Mouse (Mus musculus): Measurements from ENCODE around the gene Khdc1b. TPM values are rescaled to one million over a fixed set of nuclear protein-coding genes. Genes with fewer than 3 reads are reported as not detected.
A peak's percentile ranks its signal among the peaks of the same experiment; 100 is the strongest.
"Not testable (repeated sequence)": the region's sequence is repeated elsewhere in the genome, so short reads cannot be mapped to it uniquely, and the experiment has no call there.

Gene Khdc1b
- total RNA-seq (2014; rRNA removed) (not detected in 2 replicates), polyA plus RNA-seq (2012; rRNA removed) (not detected in 2 replicates)

DNA sequence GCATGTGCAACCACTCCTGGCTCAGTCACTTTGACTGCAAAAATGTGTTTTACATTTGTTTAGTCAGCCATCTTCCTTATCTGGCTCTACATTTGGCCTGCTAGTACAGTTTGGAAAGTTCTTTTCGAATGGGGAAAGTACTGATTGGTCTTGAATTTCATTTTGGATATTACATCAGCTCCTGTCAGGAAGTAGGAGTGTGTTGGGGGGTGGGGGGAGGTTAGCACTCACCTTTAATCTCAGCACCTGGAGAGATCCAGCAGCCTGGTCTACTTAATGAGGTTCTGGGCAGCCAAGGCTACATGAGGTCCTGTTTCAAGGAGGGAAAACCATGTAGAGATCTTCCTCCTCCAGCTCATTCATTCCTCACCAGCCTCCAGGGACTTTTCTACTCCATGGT, at the start of gene Khdc1b:
Gene Khdc1b (plus strand): TSS at position 301 of the 400 bp plus-strand sequence.
- TF ChIP-seq CTCF (IDR thresholded peaks at IDR 0.05; ENCODE audit: low read depth, low read length) (no peak), POLR2A (IDR thresholded peaks at IDR 0.05; ENCODE audit: extremely low read depth, insufficient read depth, low read length) (no peak)
- Histone ChIP-seq H3K4me3 (ENCODE audit: insufficient read depth, low read depth, low read length) (no peak within 1 kb of the TSS), H3K27me3 (ENCODE audit: control insufficient read depth, insufficient read depth, low read length) (no peaks in the 10 kb centered on the region), H3K27ac (replicated peaks; ENCODE audit: insufficient read depth, low read depth, low read length) (no peak within 1 kb of the TSS), H3K79me2 (ENCODE audit: control insufficient read depth, insufficient read depth, low read length) (no peaks in the 10 kb centered on the region), H3K36me3 (ENCODE audit: control insufficient read depth, insufficient read depth, low read length) (no peaks in the 10 kb centered on the region), H3K9ac (ENCODE audit: low read depth, low read length) (no peak within 1 kb of the TSS), H3K4me1 (ENCODE audit: control insufficient read depth, insufficient read depth, low read length) (no peaks in the 10 kb centered on the region)
- DNase-seq (ENCODE audit: extremely low read depth, low read depth, low spot score) = no peak
- WGBS = 79% methylated on average over 1 of the region's 1 CpGs

GRCm38 (mm10) chr1:21335836-21336235, 47.5 kb upstream of the Khdc1b start:
- Histone ChIP-seq H3K27ac (replicated peaks; ENCODE audit: insufficient read depth, low read depth, low read length) (no peak overlapping the region), H3K27me3 (ENCODE audit: control insufficient read depth, insufficient read depth, low read length) (no peaks in the 10 kb centered on the region), H3K36me3 (ENCODE audit: control insufficient read depth, insufficient read depth, low read length) (no peaks in the 10 kb centered on the region), H3K4me1 (ENCODE audit: control insufficient read depth, insufficient read depth, low read length) (no peaks in the 10 kb centered on the region), H3K4me3 (ENCODE audit: insufficient read depth, low read depth, low read length) (no peak overlapping the region), H3K79me2 (ENCODE audit: control insufficient read depth, insufficient read depth, low read length) (no peaks in the 10 kb centered on the region), H3K9ac (ENCODE audit: low read depth, low read length) (no peak overlapping the region)
- no peak for DNase-seq (ENCODE audit: extremely low read depth, low read depth, low spot score)
- TF ChIP-seq CTCF (IDR thresholded peaks at IDR 0.05; ENCODE audit: low read depth, low read length) (no peak), POLR2A (IDR thresholded peaks at IDR 0.05; ENCODE audit: extremely low read depth, insufficient read depth, low read length) (no peak)

DNA sequence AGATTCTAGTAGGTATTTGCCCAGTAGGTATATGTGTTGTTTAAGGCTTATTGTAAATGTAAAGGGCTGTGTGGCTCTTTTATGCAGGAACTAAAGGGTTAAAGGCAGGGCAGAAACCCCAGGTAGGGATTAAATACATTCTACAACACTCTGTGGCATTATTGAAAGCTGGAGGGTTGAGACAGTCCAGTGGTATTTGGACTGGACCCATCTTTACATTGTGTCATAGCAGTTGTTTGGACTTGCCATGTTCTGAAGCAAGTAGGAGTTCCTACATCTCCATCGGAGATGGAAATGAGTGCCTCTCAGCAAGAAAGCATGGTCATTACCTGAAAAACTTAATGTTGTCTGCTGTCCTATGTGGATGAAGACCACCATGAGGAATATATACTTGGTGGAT, 42.6 kb upstream of the Khdc1b start:
- Histone ChIP-seq H3K4me1 (ENCODE audit: control insufficient read depth, insufficient read depth, low read length) (no peaks in the 10 kb centered on the region), H3K36me3 (ENCODE audit: control insufficient read depth, insufficient read depth, low read length) (no peaks in the 10 kb centered on the region), H3K9ac (ENCODE audit: low read depth, low read length) (no peak overlapping the region), H3K27me3 (ENCODE audit: control insufficient read depth, insufficient read depth, low read length) (no peaks in the 10 kb centered on the region), H3K79me2 (ENCODE audit: control insufficient read depth, insufficient read depth, low read length) (no peaks in the 10 kb centered on the region), H3K4me3 (ENCODE audit: insufficient read depth, low read depth, low read length) (no peak overlapping the region), H3K27ac (replicated peaks; ENCODE audit: insufficient read depth, low read depth, low read length) (no peak overlapping the region)
- TF ChIP-seq CTCF (IDR thresholded peaks at IDR 0.05; ENCODE audit: low read depth, low read length) (no peak), POLR2A (IDR thresholded peaks at IDR 0.05; ENCODE audit: extremely low read depth, insufficient read depth, low read length) (no peak)
- DNase-seq (ENCODE audit: extremely low read depth, low read depth, low spot score) = no peak
- 91% methylated on average over 1 of the region's 1 CpGs for WGBS

GRCm38 (mm10) chr1:21344253-21344652, 39.1 kb upstream of the Khdc1b start:
- H3K27ac ChIP-seq (replicated peaks; ENCODE audit: insufficient read depth, low read depth, low read length) = no peak overlapping the region
- H3K4me3 ChIP-seq (ENCODE audit: insufficient read depth, low read depth, low read length) = no peak overlapping the region
- no peaks in the 10 kb centered on the region for H3K79me2 ChIP-seq (ENCODE audit: control insufficient read depth, insufficient read depth, low read length)
- TF ChIP-seq CTCF (IDR thresholded peaks at IDR 0.05; ENCODE audit: low read depth, low read length) (peak; percentile 40; the same call in 1 of the 2 replicates), POLR2A (IDR thresholded peaks at IDR 0.05; ENCODE audit: extremely low read depth, insufficient read depth, low read length) (no peak)
- H3K27me3 ChIP-seq (ENCODE audit: control insufficient read depth, insufficient read depth, low read length) = no peaks in the 10 kb centered on the region
- no peaks in the 10 kb centered on the region for H3K36me3 ChIP-seq (ENCODE audit: control insufficient read depth, insufficient read depth, low read length)
- no peak overlapping the region for H3K9ac ChIP-seq (ENCODE audit: low read depth, low read length)
- DNase-seq (ENCODE audit: extremely low read depth, low read depth, low spot score) = peak; percentile 62
- WGBS = 59% methylated on average over 4 of the region's 4 CpGs
- no peaks in the 10 kb centered on the region for H3K4me1 ChIP-seq (ENCODE audit: control insufficient read depth, insufficient read depth, low read length)

GRCm38 (mm10) chr1:21344752-21345151, 38.6 kb upstream of the Khdc1b start:
- 75% methylated on average over 7 of the region's 7 CpGs for WGBS
- not testable (repeated sequence) for DNase-seq (ENCODE audit: extremely low read depth, low read depth, low spot score); H3K79me2 ChIP-seq (ENCODE audit: control insufficient read depth, insufficient read depth, low read length); H3K4me3 ChIP-seq (ENCODE audit: insufficient read depth, low read depth, low read length); H3K27ac ChIP-seq (replicated peaks; ENCODE audit: insufficient read depth, low read depth, low read length); H3K27me3 ChIP-seq (ENCODE audit: control insufficient read depth, insufficient read depth, low read length); H3K36me3 ChIP-seq (ENCODE audit: control insufficient read depth, insufficient read depth, low read length); H3K4me1 ChIP-seq (ENCODE audit: control insufficient read depth, insufficient read depth, low read length); H3K9ac ChIP-seq (ENCODE audit: low read depth, low read length)

DNA sequence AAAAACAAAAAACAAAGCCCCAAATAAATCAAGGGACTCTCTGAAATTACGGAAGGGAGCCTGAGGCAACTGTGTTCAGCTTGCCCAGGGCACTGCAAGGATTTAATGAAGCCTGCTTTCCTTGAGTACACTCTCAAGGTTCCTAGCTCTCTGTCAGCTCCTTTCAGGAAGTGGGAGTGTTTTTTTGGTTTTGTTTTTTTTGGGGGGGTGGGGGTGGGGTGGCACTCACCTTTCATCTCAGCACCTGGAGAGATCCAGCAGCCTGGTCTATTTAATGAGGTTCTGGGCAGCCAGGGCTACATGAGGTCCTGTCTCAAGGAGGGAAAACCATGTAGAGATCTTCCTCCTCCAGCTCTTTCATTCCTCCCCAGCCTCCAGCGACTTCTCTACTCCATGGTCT, 34.0 kb upstream of the Khdc1b start, which contains the start of gene Khdc1a:
Gene Khdc1a (plus strand): TSS at position 301 of the 400 bp plus-strand sequence.
- WGBS = 84% methylated on average over 2 of the region's 2 CpGs
- TF ChIP-seq CTCF (IDR thresholded peaks at IDR 0.05; ENCODE audit: low read depth, low read length) = no peak
- no peak for TF ChIP-seq POLR2A (IDR thresholded peaks at IDR 0.05; ENCODE audit: extremely low read depth, insufficient read depth, low read length)
- H3K4me1 ChIP-seq (ENCODE audit: control insufficient read depth, insufficient read depth, low read length) = no peaks in the 10 kb centered on the region

GRCm38 (mm10) chr1:21368031-21368430, 15.3 kb upstream of the Khdc1b start, which contains the start of gene Khdc1c:
Khdc1c (plus strand) TSS chr1:21368331.
- not testable (repeated sequence) for H3K4me3 ChIP-seq (ENCODE audit: insufficient read depth, low read depth, low read length); H3K9ac ChIP-seq (ENCODE audit: low read depth, low read length); H3K27me3 ChIP-seq (ENCODE audit: control insufficient read depth, insufficient read depth, low read length); DNase-seq (ENCODE audit: extremely low read depth, low read depth, low spot score); H3K4me1 ChIP-seq (ENCODE audit: control insufficient read depth, insufficient read depth, low read length); H3K36me3 ChIP-seq (ENCODE audit: control insufficient read depth, insufficient read depth, low read length); H3K79me2 ChIP-seq (ENCODE audit: control insufficient read depth, insufficient read depth, low read length); H3K27ac ChIP-seq (replicated peaks; ENCODE audit: insufficient read depth, low read depth, low read length)
- 48% methylated on average over 1 of the region's 1 CpGs for WGBS

More for the DNA sequence above, 34.0 kb upstream of the Khdc1b start, which contains the start of gene Khdc1a:
- Histone ChIP-seq H3K27ac (replicated peaks; ENCODE audit: insufficient read depth, low read depth, low read length) (no peak within 1 kb of the TSS), H3K4me3 (ENCODE audit: insufficient read depth, low read depth, low read length) (no peak within 1 kb of the TSS), H3K79me2 (ENCODE audit: control insufficient read depth, insufficient read depth, low read length) (no peaks in the 10 kb centered on the region), H3K9ac (ENCODE audit: low read depth, low read length) (no peak within 1 kb of the TSS), H3K27me3 (ENCODE audit: control insufficient read depth, insufficient read depth, low read length) (no peaks in the 10 kb centered on the region), H3K36me3 (ENCODE audit: control insufficient read depth, insufficient read depth, low read length) (no peaks in the 10 kb centered on the region)
- DNase-seq (ENCODE audit: extremely low read depth, low read depth, low spot score) = no peak
